Mouse (Mus musculus): ENCODE measurements around the gene Ttll7. TPM values are rescaled to one million over a fixed set of nuclear protein-coding genes. Genes with fewer than 3 reads are reported as not detected.

Gene Ttll7
- total RNA-seq, 2 experiments from 2014 or later: 63.7 to 165 TPM

GRCm38 (mm10) chr3:147028382-147028781, 176.2 kb downstream of the Ttll7 start:
- intact Hi-C loops (cut with DNase I): no loop called here
- Histone ChIP-seq H3K4me3 (no peak overlapping the region), H3K27ac (no peak overlapping the region)
- DNase-seq: no peak
- TF ChIP-seq CTCF (IDR thresholded peaks at IDR 0.05): no peak

GRCm38 (mm10) chr3:147029718-147030117, 177.6 kb downstream of the Ttll7 start:
- intact Hi-C loops (cut with DNase I): no loop called here
- no peak for TF ChIP-seq CTCF (IDR thresholded peaks at IDR 0.05)
- no peak for DNase-seq
- no peak overlapping the region for H3K27ac ChIP-seq
- no peak overlapping the region for H3K4me3 ChIP-seq

GRCm38 (mm10) chr3:147030266-147030880, 178.2 kb downstream of the Ttll7 start:
- no peak for TF ChIP-seq CTCF (IDR thresholded peaks at IDR 0.05)
- intact Hi-C loops (cut with DNase I): no loop called here
- no peak for DNase-seq
- no peak overlapping the region for H3K27ac ChIP-seq
- no peak overlapping the region for H3K4me3 ChIP-seq

Other genes starting within 250 kb of the Ttll7 start
- under 1 TPM in 1 of 2 experiments, not detected in 1; 0.14 TPM for gene Dnase2b, start 236.8 kb upstream of the Ttll7 start, total RNA-seq (2021)
- gene 4930503B20Rik, start 201.1 kb upstream of the Ttll7 start, total RNA-seq (2021): not detected
- gene Samd13, start 166.8 kb upstream of the Ttll7 start, total RNA-seq (2021): 1 to 10 TPM in 1 of 2 experiments, under 1 TPM in 1; 0.59 to 2.2 TPM
- gene Prkacb, start 39.4 kb upstream of the Ttll7 start, total RNA-seq (2021): 10 to 100 TPM; 44.3 to 45.4 TPM